Mouse (Mus musculus): ENCODE measurements around the gene Gipc1. TPM values are rescaled to one million over a fixed set of nuclear protein-coding genes. Genes with fewer than 3 reads are reported as not detected.

Gipc1 gene
- polyA plus RNA-seq (2012; rRNA removed): 96.8 and 104 TPM in 2 replicates

GRCm38 (mm10) chr8:83652030-83652743 lies at the start of gene Gipc1:
Gene Gipc1, plus strand, starts transcription at chr8:83652677.

GRCm38 (mm10) chr8:83607661-83608397 lies 44.6 kb upstream of the Gipc1 start, which contains the start of the genes Tecr and Dnajb1:
Gene Tecr, minus strand, starts transcription at chr8:83607971.
Gene Dnajb1, plus strand, starts transcription at chr8:83608193.

GRCm38 (mm10) chr8:83665969-83666865 lies 13.7 kb downstream of the Gipc1 start, which contains the start of gene Ptger1:
Gene Ptger1, plus strand, starts transcription at chr8:83666678.

GRCm38 (mm10) chr8:83698661-83699453 lies 46.4 kb downstream of the Gipc1 start, which contains the start of gene Pkn1:
Gene Pkn1, minus strand, starts transcription at chr8:83699179.

Other genes starting within 250 kb of the Gipc1 start
- gene Scoc, start 194.3 kb upstream of the Gipc1 start, polyA plus RNA-seq (2012; rRNA removed): 1.2 and 1.4 TPM in 2 replicates
- gene Olfr370, start 116.9 kb upstream of the Gipc1 start, polyA plus RNA-seq (2012; rRNA removed): not detected in 2 replicates
- 413 and 526 TPM in 2 replicates for gene Ndufb7, start 86.0 kb upstream of the Gipc1 start, polyA plus RNA-seq (2012; rRNA removed)
- gene Tecr, start 44.7 kb upstream of the Gipc1 start, polyA plus RNA-seq (2012; rRNA removed): 425 and 546 TPM in 2 replicates
- 25.6 and 32.7 TPM in 2 replicates for gene Dnajb1, start 44.5 kb upstream of the Gipc1 start, polyA plus RNA-seq (2012; rRNA removed)
- gene Ptger1, start 14.0 kb downstream of the Gipc1 start, polyA plus RNA-seq (2012; rRNA removed): 18.4 and 21.8 TPM in 2 replicates
- 114 and 122 TPM in 2 replicates for gene Pkn1, start 46.5 kb downstream of the Gipc1 start, polyA plus RNA-seq (2012; rRNA removed)
- 42.3 and 45.4 TPM in 2 replicates for gene Ddx39, start 62.5 kb downstream of the Gipc1 start, polyA plus RNA-seq (2012; rRNA removed)
- 69.7 and 76.2 TPM in 2 replicates for gene Adgre5, start 88.6 kb downstream of the Gipc1 start, polyA plus RNA-seq (2012; rRNA removed)
- gene Adgrl1, start 247.4 kb downstream of the Gipc1 start, polyA plus RNA-seq (2012; rRNA removed): 37.4 and 40.7 TPM in 2 replicates

Data from colon, adult 2 months (tissue).